Mouse (Mus musculus) CH12.LX (cell line): ENCODE results near the gene Ctps. TPM values are rescaled to one million over a fixed set of nuclear protein-coding genes. Genes with fewer than 3 reads are reported as not detected.

ENCODE experiments used
- DNase-seq: peaks from one replicate; pipeline ENCODE4 v3.0.0-alpha.2; 2013; ENCODE audit errors: extremely low read depth
- H3K27ac ChIP-seq: 2 replicates; pipeline ENCODE4 v1.5.1; 2012; ENCODE audit warnings: low read depth, mild to moderate bottlenecking, control low read depth, moderate library complexity; ENCODE audit not compliant: insufficient read depth
- H3K27me3 ChIP-seq: replicated peaks from 2 replicates; pipeline ENCODE3; 2012; ENCODE audit warnings: inconsistent platforms
- H3K36me3 ChIP-seq, 2 experiments: replicated peaks in 1 of 2; 2 replicates each; pipeline versions ENCODE3 to v1.6.1; 2012; ENCODE audit warnings: inconsistent platforms in 1 of 2, low read length in 1 of 2, mild to moderate bottlenecking in 1 of 2, mixed read lengths in 1 of 2, moderate library complexity in 1 of 2; ENCODE audit not compliant: control insufficient read depth in 1 of 2, insufficient read depth in 1 of 2
- H3K4me1 ChIP-seq, 2 experiments: 2 replicates each; pipeline ENCODE4 v1.6.1; 2012; ENCODE audit warnings: inconsistent platforms in 1 of 2, moderate library complexity in 1 of 2; ENCODE audit not compliant: insufficient read depth in 2 of 2, control insufficient read depth in 1 of 2
- H3K4me2 ChIP-seq: 2 replicates; pipeline ENCODE4 v1.6.1; 2012; ENCODE audit warnings: low read depth, mild to moderate bottlenecking, control low read depth; ENCODE audit not compliant: poor library complexity, insufficient read depth, severe bottlenecking
- H3K4me3 ChIP-seq, 3 experiments: fragments of 150-350 bp in 1 of 3; sonication (generic) in 1 of 3; replicated peaks in 1 of 3; 2 replicates each; pipeline versions ENCODE3 to v1.5.1; 2011 to 2012; ENCODE audit warnings: low read depth in 2 of 3, low read length in 2 of 3, mild to moderate bottlenecking in 2 of 3, moderate library complexity in 2 of 3, control low read depth in 1 of 3, improper control_type of control experiment in 1 of 3, inconsistent platforms in 1 of 3, mixed read lengths in 1 of 3; ENCODE audit not compliant: poor library complexity in 1 of 3
- H3K79me2 ChIP-seq: replicated peaks from 2 replicates; pipeline ENCODE4 v1.6.1; 2012; ENCODE audit warnings: mild to moderate bottlenecking, moderate library complexity; ENCODE audit not compliant: control insufficient read depth, poor library complexity, insufficient read depth, severe bottlenecking; ENCODE audit errors: extremely low read depth
- H3K9ac ChIP-seq: 2 replicates; pipeline ENCODE4 v1.6.1; 2012; ENCODE audit warnings: low read depth, mild to moderate bottlenecking, control low read depth, moderate library complexity; ENCODE audit not compliant: insufficient read depth
- H3K9me3 ChIP-seq: replicated peaks from 2 replicates; pipeline ENCODE3; 2012; ENCODE audit warnings: low read length, inconsistent platforms, mixed read lengths
- CTCF ChIP-seq, 2 experiments: IDR thresholded peaks in 1 of 2; conservative IDR thresholded peaks in 1 of 2; 2 replicates each; pipeline ENCODE4 v1.5.1; 2011 to 2012; ENCODE audit warnings: low read depth in 2 of 2, low read length in 2 of 2, improper control_type of control experiment in 1 of 2, inconsistent platforms in 1 of 2, mild to moderate bottlenecking in 1 of 2, moderate library complexity in 1 of 2
- ETS1 ChIP-seq: conservative IDR thresholded peaks from 2 replicates; pipeline ENCODE4 v1.6.1; 2012; ENCODE audit warnings: low read depth, mild to moderate bottlenecking, inconsistent platforms, low read length, improper control_type of control experiment, moderate library complexity
- HCFC1 ChIP-seq: IDR thresholded peaks from 2 replicates; pipeline ENCODE4 v1.6.1; 2012; ENCODE audit warnings: low read depth, mild to moderate bottlenecking, inconsistent platforms, low read length, improper control_type of control experiment
- JUND ChIP-seq: conservative IDR thresholded peaks from 2 replicates; pipeline ENCODE4 v1.6.1; 2011; ENCODE audit warnings: low read depth, low read length, improper control_type of control experiment
- MAZ ChIP-seq: IDR thresholded peaks from 2 replicates; pipeline ENCODE4 v1.6.1; 2012; ENCODE audit warnings: low read depth, mild to moderate bottlenecking, inconsistent platforms, low read length, improper control_type of control experiment, moderate library complexity
- dilution Hi-C: fragments of 300-500 bp; cut with MboI; formaldehyde crosslinking; loops from 2 replicates; pipeline ENCODE4 v1.14.3; 2020; ENCODE audit warnings: low sequenced_read_pairs; ENCODE audit not compliant: extremely low pct_unique_long_range_greater_than_20kb, extremely low pct_ligation_motif_present
- in situ Hi-C: fragments of 300-500 bp; cut with MboI; formaldehyde crosslinking; loops from 3 replicates; pipeline ENCODE4 v1.14.3; 2019; ENCODE audit warnings: low sequenced_read_pairs, low pct_ligation_motif_present, low pct_unique_long_range_greater_than_20kb, mixed read lengths
- polyA plus RNA-seq: library from polyadenylated mRNA; unstranded; fragments of >175 nt; gene quantifications from 2 replicates; pipeline ENCODE4 v1.2.1, GENCODE M21; 2012; ENCODE audit warnings: low read depth; ENCODE audit not compliant: insufficient read length
- total RNA-seq, 2 experiments: library from RNA; depleted of rRNA; stranded (reverse); fragments of 300-350 nt in 1 of 2; fragments of >200 nt in 1 of 2; gene quantifications; 2 replicates each; pipeline ENCODE4 v1.2.3; 2012 to 2014

The Ctps gene
- total and polyA plus RNA-seq, 3 experiments, result 93.2 to 179 (median 140) TPM

- in situ Hi-C loops, result loop anchor here (25.0 kb wide), 1 partner anchor 270 kb away; no protein-coding TSS in a partner anchor
- H3K4me1 ChIP-seq, result no peaks in the 10 kb centered on the region
- peak in 1 of 2 experiments; percentile 43; a peak in 2 of 4 replicates for TF ChIP-seq CTCF (conservative IDR thresholded peaks at IDR 0.05 in 1 of 2, IDR thresholded peaks at IDR 0.05 in 1 of 2; ENCODE audit: low read depth in 2 of 2, low read length in 2 of 2)
- no peak for TF ChIP-seq MAZ
- TF ChIP-seq HCFC1, result no peak
- TF ChIP-seq ETS1, result no peak
- TF ChIP-seq JUND, result no peak
- TF ChIP-seq, all 38 proteins: peak for 1
- Histone ChIP-seq H3K27me3 (no peaks in the 10 kb centered on the region), H3K4me2 (no peak overlapping the region), H3K27ac (no peak overlapping the region), H3K4me3 (no peak overlapping the region), H3K9ac (no peak overlapping the region), H3K36me3 (peaks cover 0 to 22% of the 10 kb centered on the region in 2 experiments), H3K9me3 (no peaks in the 10 kb centered on the region), H3K79me2 (no peaks in the 10 kb centered on the region)
- no peak for DNase-seq
- dilution Hi-C loops, result no loop called here
Measured at GRCm38 (mm10) chr4:120506955-120507354, 63.1 kb downstream of the Ctps start.

Other genes with a start within 250 kb of the Ctps start
- gene Scmh1, start 165.0 kb downstream of the Ctps start, total RNA-seq (2012; rRNA removed), result 3.5 and 3.8 TPM in 2 replicates
- gene Scmh1, start 165.0 kb downstream of the Ctps start, total RNA-seq (2014; rRNA removed), result 1.6 and 3.2 TPM in 2 replicates
- gene Scmh1, start 165.0 kb downstream of the Ctps start, polyA plus RNA-seq, result 19.2 and 24.0 TPM in 2 replicates
- gene Slfnl1, start 38.0 kb downstream of the Ctps start, total RNA-seq (2012; rRNA removed), result 0.17 TPM in 1 of 2 replicates, not detected in the other
- gene Slfnl1, start 38.0 kb downstream of the Ctps start, total RNA-seq (2014; rRNA removed), result not detected in 2 replicates
- gene Slfnl1, start 38.0 kb downstream of the Ctps start, polyA plus RNA-seq, result not detected in 2 replicates
- gene Gm8439, start 18.5 kb upstream of the Ctps start, total RNA-seq (2012; rRNA removed), result not detected in 2 replicates
- gene Gm8439, start 18.5 kb upstream of the Ctps start, total RNA-seq (2014; rRNA removed), result not detected in 2 replicates
- gene Gm8439, start 18.5 kb upstream of the Ctps start, polyA plus RNA-seq, result not detected in 2 replicates
- 0.08 and 0.25 TPM in 2 replicates for gene Cited4, start 96.3 kb upstream of the Ctps start, total RNA-seq (2012; rRNA removed)
- 0.36 and 0.45 TPM in 2 replicates for gene Cited4, start 96.3 kb upstream of the Ctps start, total RNA-seq (2014; rRNA removed)
- gene Cited4, start 96.3 kb upstream of the Ctps start, polyA plus RNA-seq, result not detected in 2 replicates
- gene Kcnq4, start 178.3 kb upstream of the Ctps start, total RNA-seq (2012; rRNA removed), result 0.04 and 0.08 TPM in 2 replicates
- not detected in 2 replicates for gene Kcnq4, start 178.3 kb upstream of the Ctps start, total RNA-seq (2014; rRNA removed)
- 0.10 TPM in 1 of 2 replicates, not detected in the other for gene Kcnq4, start 178.3 kb upstream of the Ctps start, polyA plus RNA-seq